Mouse (Mus musculus) heart, postnatal 0 days (tissue): ENCODE results near the gene Bco2. TPM values are rescaled to one million over a fixed set of nuclear protein-coding genes. Genes with fewer than 3 reads are reported as not detected.

Experiments
- ATAC-seq: fragments of 200-750 bp; cut with Nextera tagmentation; 2 replicates; pipeline ENCODE4 v1.8.0; 2017; ENCODE audit warnings: low read depth, moderate number of reproducible peaks, moderate library complexity; ENCODE audit not compliant: insufficient read depth
- DNase-seq: peaks from one replicate; pipeline ENCODE4 v3.0.0-alpha.2; 2016; ENCODE audit warnings: low spot score
- H3K27ac ChIP-seq: fragments of 300-500 bp; sonication (generic); 2 replicates; pipeline ENCODE4 v1.5.1; 2014; ENCODE audit warnings: low read depth, mild to moderate bottlenecking
- H3K27me3 ChIP-seq: fragments of 300-500 bp; sonication (generic); 2 replicates; pipeline ENCODE4 v1.6.1; 2014; ENCODE audit warnings: low read length, mixed read lengths; ENCODE audit not compliant: control insufficient read depth, insufficient read depth
- H3K36me3 ChIP-seq: fragments of 300-500 bp; sonication (generic); replicated peaks from 2 replicates; pipeline ENCODE4 v1.6.1; 2014; ENCODE audit warnings: low read length, mixed read lengths; ENCODE audit not compliant: control insufficient read depth, insufficient read depth
- H3K4me1 ChIP-seq: fragments of 300-500 bp; sonication (generic); 2 replicates; pipeline ENCODE4 v1.6.1; 2014; ENCODE audit warnings: antibody characterized with exemption; ENCODE audit not compliant: control insufficient read depth, insufficient read depth
- H3K4me2 ChIP-seq: fragments of 300-500 bp; sonication (generic); 2 replicates; pipeline ENCODE4 v1.6.1; 2014; ENCODE audit warnings: low read depth, mild to moderate bottlenecking, low read length, moderate library complexity
- H3K4me3 ChIP-seq: fragments of 300-500 bp; sonication (generic); 2 replicates; pipeline ENCODE4 v1.5.1; 2014; ENCODE audit warnings: low read depth, low read length
- H3K9ac ChIP-seq: fragments of 300-500 bp; sonication (generic); replicated peaks from 2 replicates; pipeline ENCODE4 v1.6.1; 2014; ENCODE audit warnings: low read depth, low read length, mixed read lengths
- H3K9me3 ChIP-seq: fragments of 300-500 bp; sonication (generic); replicated peaks from 2 replicates; pipeline ENCODE4 v1.6.1; 2016; ENCODE audit warnings: low read length; ENCODE audit not compliant: control insufficient read depth
- CTCF ChIP-seq: IDR thresholded peaks from 2 replicates; pipeline ENCODE4 v1.5.1; 2016; ENCODE audit warnings: antibody characterized with exemption, control low read depth, low read depth
- EP300 ChIP-seq: IDR thresholded peaks from 2 replicates; pipeline ENCODE4 v1.6.1; 2016; ENCODE audit warnings: antibody characterized with exemption, low read depth
- WGBS: fragments of 180-500 bp; shearing (Covaris S2); extraction: QIAGEN DNeasy Blood & Tissue Kit; methylation state at CpG from one replicate; pipeline ENCODE4 v1.1.7; 2014; 5-methylcytosine and 5-hydroxymethylcytosine counted together
- polyA plus RNA-seq: library from polyadenylated mRNA; unstranded; fragments of >200 nt; fragmentation: Nextera tagmentation; extraction: Ambion mirVana; gene quantifications from 2 replicates; pipeline ENCODE4 v1.2.1, GENCODE M21; 2015
- total RNA-seq: library from RNA; depleted of rRNA; stranded (reverse); fragments of >200 nt; gene quantifications from 2 replicates; pipeline ENCODE4 v1.2.3, GENCODE M21; 2014; ENCODE audit warnings: low replicate concordance

Gene Bco2
- total and polyA plus RNA-seq, 2 experiments from 2014 or later, result 0.07 TPM; not detected in 1

DNA sequence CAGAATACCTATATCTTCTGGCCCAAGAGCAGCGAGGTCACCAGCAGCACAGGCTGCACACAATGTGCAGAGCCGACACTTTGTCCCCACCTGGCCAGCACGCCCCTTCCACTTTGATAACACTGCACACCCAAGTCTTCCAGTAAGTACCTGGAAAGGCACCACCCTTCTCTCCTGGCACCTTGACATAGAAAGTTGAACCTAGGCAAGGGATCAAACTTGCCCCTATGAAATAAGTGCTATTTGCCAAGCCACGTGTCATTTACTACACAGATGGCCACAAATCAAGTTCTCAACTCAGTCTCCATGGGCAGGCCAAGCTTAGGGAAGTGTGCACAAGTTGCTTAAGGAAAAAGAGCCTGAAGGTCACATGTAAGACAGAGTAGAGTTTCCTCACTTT, 32.0 kb upstream of the Bco2 start:
- Histone ChIP-seq H3K9me3 (no peaks in the 10 kb centered on the region), H3K4me1 (no peaks in the 10 kb centered on the region), H3K4me2 (no peak overlapping the region), H3K4me3 (no peak overlapping the region), H3K27ac (no peak overlapping the region), H3K36me3 (no peaks in the 10 kb centered on the region), H3K9ac (no peak overlapping the region), H3K27me3 (no peaks in the 10 kb centered on the region)
- ATAC-seq (no peak), DNase-seq (no peak)
- 67% methylated on average over 4 of the region's 4 CpGs for WGBS
- no peak for TF ChIP-seq EP300
- no peak for TF ChIP-seq CTCF

- Histone ChIP-seq H3K4me1 (no peaks in the 10 kb centered on the region), H3K36me3 (no peaks in the 10 kb centered on the region), H3K9me3 (no peaks in the 10 kb centered on the region), H3K4me2 (no peak overlapping the region), H3K27ac (no peak overlapping the region), H3K27me3 (no peaks in the 10 kb centered on the region), H3K9ac (no peak overlapping the region), H3K4me3 (no peak overlapping the region)
- no peak for DNase-seq
- ATAC-seq, result no peak
- WGBS, result 71% methylated on average over 6 of the region's 6 CpGs
- TF ChIP-seq CTCF, result no peak
- no peak for TF ChIP-seq EP300
Observed at GRCm38 (mm10) chr9:50585145-50585818, 30.3 kb upstream of the Bco2 start.

- DNase-seq (no peak), ATAC-seq (no peak)
- no peaks in the 10 kb centered on the region for H3K4me1 ChIP-seq
- no peak overlapping the region for H3K9ac ChIP-seq
- no peak overlapping the region for H3K4me2 ChIP-seq
- H3K9me3 ChIP-seq, result no peaks in the 10 kb centered on the region
- H3K4me3 ChIP-seq, result no peak overlapping the region
- H3K27ac ChIP-seq, result no peak overlapping the region
- no peak for TF ChIP-seq CTCF
- no peak for TF ChIP-seq EP300
- no peaks in the 10 kb centered on the region for H3K36me3 ChIP-seq
- WGBS, result 37% methylated on average over 4 of the region's 4 CpGs
- no peaks in the 10 kb centered on the region for H3K27me3 ChIP-seq
Observed at GRCm38 (mm10) chr9:50580370-50580769, 25.4 kb upstream of the Bco2 start.

DNA sequence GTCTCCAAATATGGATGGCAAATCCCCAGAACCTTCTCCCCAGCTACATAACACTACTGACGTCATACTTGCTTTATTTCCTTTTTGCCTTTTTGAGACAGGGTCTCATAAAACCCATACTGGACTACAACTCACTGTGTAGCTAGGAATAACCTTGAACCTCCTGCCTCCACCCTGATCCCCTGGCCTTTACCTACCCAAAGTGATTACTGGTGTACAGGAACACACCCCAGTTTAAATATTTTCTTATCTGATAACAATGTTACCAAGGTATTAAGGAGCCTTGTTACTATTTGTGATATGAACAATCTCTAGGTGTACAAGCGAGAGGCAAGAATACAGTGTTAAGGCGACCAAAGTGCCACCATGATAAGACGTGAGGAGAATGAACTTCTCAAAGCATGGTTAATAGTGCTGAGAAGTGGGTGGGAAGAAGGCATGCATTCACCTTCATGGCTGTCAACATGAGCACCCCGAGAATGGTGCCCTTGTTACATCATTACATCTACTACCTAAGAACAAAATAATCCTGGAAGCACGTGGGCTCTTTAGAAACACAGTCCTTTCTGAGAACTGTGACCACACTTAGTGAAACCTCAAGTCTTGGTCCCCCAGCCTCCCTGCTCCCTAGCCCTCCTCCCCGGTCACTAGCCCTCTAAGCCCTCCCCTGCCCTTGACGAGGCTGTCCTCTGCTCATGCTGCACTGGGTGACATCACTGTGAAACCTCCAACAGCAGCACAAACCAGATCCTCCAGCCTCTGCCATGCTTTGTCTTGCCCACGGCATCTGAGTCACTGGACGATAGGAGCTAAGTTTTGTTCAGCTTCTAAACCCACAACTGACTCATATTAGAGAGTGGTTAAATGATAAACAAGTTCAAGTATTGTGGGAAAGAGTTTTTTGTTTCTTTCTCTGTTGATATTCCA, 14.9 kb upstream of the Bco2 start:
- H3K9ac ChIP-seq, result no peak overlapping the region

GRCm38 (mm10) chr9:50567881-50568280, 12.9 kb upstream of the Bco2 start:
- no peak overlapping the region for H3K4me3 ChIP-seq
- H3K36me3 ChIP-seq, result no peaks in the 10 kb centered on the region
- ATAC-seq (no peak), DNase-seq (no peak)
- H3K4me2 ChIP-seq, result no peak overlapping the region
- H3K9me3 ChIP-seq, result no peaks in the 10 kb centered on the region
- no peaks in the 10 kb centered on the region for H3K4me1 ChIP-seq
- no peak overlapping the region for H3K9ac ChIP-seq
- 83% methylated on average over 2 of the region's 2 CpGs for WGBS
- TF ChIP-seq CTCF (no peak), EP300 (no peak)
- no peak overlapping the region for H3K27ac ChIP-seq
- no peaks in the 10 kb centered on the region for H3K27me3 ChIP-seq

More for the DNA sequence above, 14.9 kb upstream of the Bco2 start:
- Histone ChIP-seq H3K27me3 (no peaks in the 10 kb centered on the region), H3K27ac (no peak overlapping the region), H3K4me1 (no peaks in the 10 kb centered on the region), H3K4me2 (no peak overlapping the region), H3K9me3 (no peaks in the 10 kb centered on the region), H3K36me3 (no peaks in the 10 kb centered on the region), H3K4me3 (no peak overlapping the region)
- DNase-seq (no peak), ATAC-seq (no peak)
- TF ChIP-seq CTCF, result no peak
- no peak for TF ChIP-seq EP300
- WGBS, result 49% methylated on average over 10 of the region's 10 CpGs
